Mouse (Mus musculus) olfactory bulb, adult 2 months (tissue): ENCODE data around the gene Fance.

Source experiments
- CTCF ChIP-seq: fragments of 200-500 bp; IDR thresholded peaks from 2 replicates; pipeline ENCODE4 v1.5.1; 2012; ENCODE audit warnings: low read depth, mild to moderate bottlenecking, low read length, moderate library complexity; ENCODE audit not compliant: insufficient read depth
- POLR2A ChIP-seq: fragments of 200-500 bp; IDR thresholded peaks from 2 replicates; pipeline ENCODE4 v1.6.1; 2012; ENCODE audit warnings: mild to moderate bottlenecking, low read depth, low read length, moderate library complexity; ENCODE audit not compliant: insufficient read depth

- TF ChIP-seq CTCF (no peak), POLR2A (no peak)
Observed at GRCm38 (mm10) chr17:28363507-28363906, 50.2 kb downstream of the Fance start.
